Mouse (Mus musculus): ENCODE measurements around the gene Tssk4.

- no peak for TF ChIP-seq CTCF (IDR thresholded peaks at IDR 0.05; ENCODE audit: low read depth, low read length)
- TF ChIP-seq POLR2A (IDR thresholded peaks at IDR 0.05; ENCODE audit: extremely low read depth, insufficient read depth, low read length): no peak
Measured at GRCm38 (mm10) chr14:55672741-55673060, 22.7 kb downstream of the Tssk4 start.

Measured in liver, adult 2 months (tissue).